Mouse (Mus musculus) MEL (cell line): ENCODE measurements around the gene Ermard. TPM values are rescaled to one million over a fixed set of nuclear protein-coding genes. Genes with fewer than 3 reads are reported as not detected.

Experiments
- DNase-seq: peaks from one replicate; pipeline ENCODE4 v3.0.0; 2011; ENCODE audit warnings: low read depth, low spot score
- H3K27ac ChIP-seq: 2 replicates; pipeline ENCODE4 v1.5.1; 2012; ENCODE audit warnings: low read depth, mild to moderate bottlenecking, control low read depth, low read length, moderate library complexity; ENCODE audit not compliant: control insufficient read depth
- H3K27me3 ChIP-seq, 2 experiments: fragments of 150-350 bp in 1 of 2; sonication (generic) in 1 of 2; 2 replicates each; pipeline ENCODE4 v1.6.1; 2012; ENCODE audit warnings: low read length in 2 of 2, mild to moderate bottlenecking in 2 of 2, improper control_type of control experiment in 1 of 2, moderate library complexity in 1 of 2; ENCODE audit not compliant: insufficient read depth in 2 of 2, control insufficient read depth in 1 of 2
- H3K36me3 ChIP-seq, 2 experiments: 2 replicates each; pipeline ENCODE4 v1.6.1; 2012 to 2014; ENCODE audit warnings: low read length in 2 of 2, improper control_type of control experiment in 1 of 2, inconsistent platforms in 1 of 2, mild to moderate bottlenecking in 1 of 2; ENCODE audit not compliant: insufficient read depth in 2 of 2, control insufficient read depth in 1 of 2
- H3K4me1 ChIP-seq, 2 experiments: fragments of 150-350 bp in 1 of 2; sonication (generic) in 1 of 2; 2 replicates each; pipeline ENCODE4 v1.6.1; 2012; ENCODE audit warnings: low read length in 2 of 2, improper control_type of control experiment in 1 of 2, mild to moderate bottlenecking in 1 of 2; ENCODE audit not compliant: insufficient read depth in 2 of 2, control insufficient read depth in 1 of 2
- H3K4me3 ChIP-seq, 2 experiments: fragments of 150-350 bp in 1 of 2; sonication (generic) in 1 of 2; 2 replicates each; pipeline ENCODE4 v1.5.1; 2012; ENCODE audit warnings: low read depth in 2 of 2, low read length in 2 of 2, mild to moderate bottlenecking in 2 of 2, moderate library complexity in 2 of 2, control low read depth in 1 of 2, improper control_type of control experiment in 1 of 2; ENCODE audit not compliant: control insufficient read depth in 1 of 2, insufficient read depth in 1 of 2
- H3K79me2 ChIP-seq: 2 replicates; pipeline ENCODE4 v1.6.1; 2012; ENCODE audit warnings: mild to moderate bottlenecking, low read length, moderate library complexity; ENCODE audit not compliant: control insufficient read depth, poor library complexity, insufficient read depth
- H3K9ac ChIP-seq: 2 replicates; pipeline ENCODE4 v1.6.1; 2012; ENCODE audit warnings: low read depth, mild to moderate bottlenecking, control low read depth, low read length, moderate library complexity; ENCODE audit not compliant: control insufficient read depth, poor library complexity, severe bottlenecking
- H3K9me3 ChIP-seq: fragments of 150-350 bp; sonication (generic); replicated peaks from 2 replicates; pipeline ENCODE4 v1.6.1; 2012; ENCODE audit warnings: mild to moderate bottlenecking, low read length, improper control_type of control experiment, moderate library complexity; ENCODE audit not compliant: insufficient read depth
- CHD1 ChIP-seq: IDR thresholded peaks from 2 replicates; pipeline ENCODE4 v1.6.1; 2012; ENCODE audit warnings: low read depth, mild to moderate bottlenecking, inconsistent platforms, low read length, improper control_type of control experiment
- CTCF ChIP-seq, 3 experiments: IDR thresholded peaks in 2 of 3; conservative IDR thresholded peaks in 1 of 3; 2 replicates each; pipeline ENCODE4 v1.5.1; 2011 to 2012; ENCODE audit warnings: low read length in 3 of 3, low read depth in 2 of 3, mild to moderate bottlenecking in 2 of 3, improper control_type of control experiment in 1 of 3, inconsistent platforms in 1 of 3, mixed read lengths in 1 of 3, moderate library complexity in 1 of 3; ENCODE audit not compliant: control insufficient read depth in 1 of 3, insufficient read depth in 1 of 3, poor library complexity in 1 of 3, severe bottlenecking in 1 of 3
- E2F4 ChIP-seq: IDR thresholded peaks from 2 replicates; pipeline ENCODE4 v1.6.1; 2011; ENCODE audit warnings: low read depth, low read length, improper control_type of control experiment, borderline replicate concordance
- ETS1 ChIP-seq: IDR thresholded peaks from 2 replicates; pipeline ENCODE4 v1.6.1; 2012; ENCODE audit warnings: low read depth, mild to moderate bottlenecking, inconsistent platforms, low read length, improper control_type of control experiment, moderate library complexity
- HCFC1 ChIP-seq: IDR thresholded peaks from 2 replicates; pipeline ENCODE4 v1.6.1; 2012; ENCODE audit warnings: low read depth, mild to moderate bottlenecking, inconsistent platforms, low read length, improper control_type of control experiment, moderate library complexity
- JUND ChIP-seq: IDR thresholded peaks from 2 replicates; pipeline ENCODE4 v1.6.1; 2011; ENCODE audit warnings: low read depth, mild to moderate bottlenecking, improper control_type of control experiment, low read length
- KAT2A ChIP-seq: conservative IDR thresholded peaks from 2 replicates; pipeline ENCODE4 v1.6.1; 2012; ENCODE audit warnings: low read depth, low read length, improper control_type of control experiment, inconsistent platforms
- MAX ChIP-seq: IDR thresholded peaks from 2 replicates; pipeline ENCODE4 v1.6.1; 2011; ENCODE audit warnings: low read length, improper control_type of control experiment
- MEF2A ChIP-seq: IDR thresholded peaks from 2 replicates; pipeline ENCODE4 v1.6.1; 2014; ENCODE audit warnings: low read depth, mild to moderate bottlenecking, inconsistent platforms, low read length, improper control_type of control experiment; ENCODE audit not compliant: poor library complexity, insufficient replicate concordance, severe bottlenecking; ENCODE audit errors: extremely low read depth
- MXI1 ChIP-seq: IDR thresholded peaks from 2 replicates; pipeline ENCODE4 v1.6.1; 2011; ENCODE audit warnings: mild to moderate bottlenecking, low read depth, low read length, improper control_type of control experiment
- MYB ChIP-seq: IDR thresholded peaks from 2 replicates; pipeline ENCODE4 v1.6.1; 2011; ENCODE audit warnings: mild to moderate bottlenecking, low read depth, low read length, improper control_type of control experiment
- NRF1 ChIP-seq: IDR thresholded peaks from 2 replicates; pipeline ENCODE4 v1.6.1; 2014; ENCODE audit warnings: low read depth, mild to moderate bottlenecking, inconsistent platforms, low read length, improper control_type of control experiment, moderate library complexity; ENCODE audit not compliant: poor library complexity, insufficient read depth, severe bottlenecking
- POLR2A ChIP-seq, 2 experiments: IDR thresholded peaks; 2 replicates each; pipeline ENCODE4 v1.6.1; 2011 to 2012; ENCODE audit warnings: low read length in 2 of 2, mild to moderate bottlenecking in 2 of 2, control low read depth in 1 of 2, improper control_type of control experiment in 1 of 2, low read depth in 1 of 2, moderate library complexity in 1 of 2; ENCODE audit not compliant: control insufficient read depth in 1 of 2, insufficient read depth in 1 of 2, poor library complexity in 1 of 2
- POLR2AphosphoS5 ChIP-seq: IDR thresholded peaks from 2 replicates; pipeline ENCODE4 v1.6.1; 2012; ENCODE audit warnings: low read depth, borderline replicate concordance, mild to moderate bottlenecking, inconsistent platforms, low read length, moderate library complexity, mixed read lengths
- RAD21 ChIP-seq: IDR thresholded peaks from 2 replicates; pipeline ENCODE4 v1.6.1; 2011; ENCODE audit warnings: mild to moderate bottlenecking, low read depth, low read length, improper control_type of control experiment
- RCOR1 ChIP-seq: IDR thresholded peaks from 2 replicates; pipeline ENCODE4 v1.6.1; 2012; ENCODE audit warnings: low read depth, mild to moderate bottlenecking, inconsistent platforms, low read length, improper control_type of control experiment
- SIN3A ChIP-seq: IDR thresholded peaks from 2 replicates; pipeline ENCODE4 v1.6.1; 2012; ENCODE audit warnings: low read length, improper control_type of control experiment, inconsistent platforms
- SMC3 ChIP-seq: IDR thresholded peaks from 2 replicates; pipeline ENCODE4 v1.6.1; 2011; ENCODE audit warnings: low read depth, low read length, improper control_type of control experiment
- TAL1 ChIP-seq: IDR thresholded peaks from 2 replicates; pipeline ENCODE4 v1.6.1; 2012; ENCODE audit warnings: mild to moderate bottlenecking, inconsistent platforms, low read length, moderate library complexity, mixed read lengths
- TBP ChIP-seq: IDR thresholded peaks from 2 replicates; pipeline ENCODE4 v1.8.0; 2011; ENCODE audit warnings: low read depth, low read length, improper control_type of control experiment
- TCF12 ChIP-seq: IDR thresholded peaks from 2 replicates; pipeline ENCODE4 v1.6.1; 2014; ENCODE audit warnings: low read depth, mild to moderate bottlenecking, inconsistent platforms, low read length, improper control_type of control experiment, moderate library complexity
- ZC3H11A ChIP-seq: IDR thresholded peaks from 2 replicates; pipeline ENCODE4 v1.6.1; 2012; ENCODE audit warnings: low read depth, mild to moderate bottlenecking, inconsistent platforms, low read length, improper control_type of control experiment
- ZMIZ1 ChIP-seq: IDR thresholded peaks from 2 replicates; pipeline ENCODE4 v1.6.1; 2012; ENCODE audit warnings: low read depth, mild to moderate bottlenecking, inconsistent platforms, low read length, improper control_type of control experiment, moderate library complexity
- ZNF384 ChIP-seq: IDR thresholded peaks from 2 replicates; pipeline ENCODE4 v1.6.1; 2012; ENCODE audit warnings: low read depth, mild to moderate bottlenecking, inconsistent platforms, low read length, improper control_type of control experiment
- polyA plus RNA-seq, 2 experiments: library from polyadenylated mRNA; stranded (reverse) in 1 of 2; unstranded in 1 of 2; fragments of >175 nt in 1 of 2; fragments of >200 nt in 1 of 2; gene quantifications; 2 replicates each; pipeline versions ENCODE4 v1.2.1 to v1.2.4; 2012; ENCODE audit warnings: low replicate concordance in 2 of 2, low read depth in 1 of 2; ENCODE audit not compliant: insufficient read length in 2 of 2, insufficient read depth in 1 of 2, missing spikeins in 1 of 2
- total RNA-seq: library from RNA; depleted of rRNA; stranded (reverse); fragments of 300-350 nt; gene quantifications from 2 replicates; pipeline ENCODE4 v1.2.3, GENCODE M21; 2012

Gene Ermard
- total and polyA plus RNA-seq, 3 experiments, result 28.2 to 47.0 TPM; not detected in 1

DNA sequence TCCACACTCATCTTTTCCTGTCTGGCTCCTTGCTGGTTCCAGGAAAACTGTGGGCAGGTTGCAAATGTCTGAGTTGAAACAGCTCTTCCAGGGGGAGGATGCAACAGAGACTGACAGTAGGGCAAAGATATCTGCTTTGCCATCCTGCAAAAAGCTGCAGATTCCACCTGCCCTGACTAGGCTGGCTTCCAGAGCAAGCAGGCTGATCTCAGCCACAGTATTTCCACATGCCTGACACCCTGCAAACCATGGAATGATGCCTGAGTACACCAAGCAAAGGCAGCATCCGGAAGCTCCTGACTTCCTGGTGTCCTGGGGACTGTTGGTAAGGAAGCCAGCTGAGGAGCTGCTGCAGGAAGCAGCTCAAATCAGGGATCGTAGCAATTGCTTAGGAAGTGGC is 28.1 kb downstream of the Ermard start:
- no peaks in the 10 kb centered on the region for H3K4me1 ChIP-seq
- H3K27ac ChIP-seq, result no peak overlapping the region
- H3K79me2 ChIP-seq, result no peaks in the 10 kb centered on the region
- H3K9me3 ChIP-seq, result no peaks in the 10 kb centered on the region
- no peak for TF ChIP-seq ETS1
- no peak for TF ChIP-seq MXI1
- TF ChIP-seq CTCF (IDR thresholded peaks at IDR 0.05 in 2 of 3, conservative IDR thresholded peaks at IDR 0.05 in 1 of 3; ENCODE audit: control insufficient read depth in 1 of 3, insufficient read depth in 1 of 3, low read depth in 2 of 3, low read length in 3 of 3, poor library complexity in 1 of 3, severe bottlenecking in 1 of 3), result no peak
- TF ChIP-seq ZMIZ1, result no peak
- no peak for TF ChIP-seq TAL1
- no peak for DNase-seq
- H3K27me3 ChIP-seq, result no peaks in the 10 kb centered on the region
- no peak overlapping the region for H3K4me3 ChIP-seq
- H3K36me3 ChIP-seq, result no peaks in the 10 kb centered on the region
- H3K9ac ChIP-seq, result no peak overlapping the region

DNA sequence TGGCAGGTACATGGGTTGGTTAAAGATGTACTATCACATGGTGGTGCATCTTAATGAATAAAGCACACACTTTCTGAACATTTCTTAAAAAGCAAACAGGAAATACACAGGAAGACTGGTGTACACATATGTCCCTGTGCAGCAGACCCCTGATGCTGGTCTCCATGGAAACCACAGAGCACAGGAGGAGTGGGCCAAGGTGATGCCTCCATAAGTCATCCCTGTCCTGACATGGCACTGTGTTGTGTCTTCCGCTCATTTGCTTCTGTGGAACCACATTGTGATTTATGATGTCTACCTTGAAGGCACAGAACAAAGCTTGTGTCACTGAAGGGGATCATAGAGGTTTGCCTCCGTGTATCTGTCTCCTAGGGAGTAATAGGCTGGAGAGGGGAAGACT is 31.2 kb downstream of the Ermard start:
- no peaks in the 10 kb centered on the region for H3K36me3 ChIP-seq
- no peak for DNase-seq
- H3K79me2 ChIP-seq, result no peaks in the 10 kb centered on the region
- no peak overlapping the region for H3K9ac ChIP-seq
- H3K4me1 ChIP-seq, result peaks cover 0 to 2% of the 10 kb centered on the region in 2 experiments; a peak in 1 of 4 replicates
- no peak overlapping the region for H3K27ac ChIP-seq
- no peak overlapping the region for H3K4me3 ChIP-seq
- H3K27me3 ChIP-seq, result no peaks in the 10 kb centered on the region
- no peaks in the 10 kb centered on the region for H3K9me3 ChIP-seq
- TF ChIP-seq RAD21 (no peak), NRF1 (no peak), ZNF384 (no peak), MYB (no peak), SMC3 (no peak), ZMIZ1 (no peak), TBP (no peak), MAX (no peak), JUND (no peak), MEF2A (no peak), ZC3H11A (no peak), CHD1 (no peak), KAT2A (no peak), HCFC1 (no peak), TCF12 (no peak), POLR2A (IDR thresholded peaks at IDR 0.05; ENCODE audit: control insufficient read depth in 1 of 2, insufficient read depth in 1 of 2, low read depth in 1 of 2, low read length in 2 of 2, poor library complexity in 1 of 2) (no peak), E2F4 (no peak), RCOR1 (no peak), POLR2AphosphoS5 (no peak), SIN3A (no peak)
